Mouse (Mus musculus) kidney, postnatal 0 days (tissue): Measurements from ENCODE around the gene Hoxa10. TPM values are rescaled to one million over a fixed set of nuclear protein-coding genes. Genes with fewer than 3 reads are reported as not detected.
A peak's percentile ranks its signal among the peaks of the same experiment; 100 is the strongest.

Experiments used
- ATAC-seq: fragments of 200-750 bp; cut with Nextera tagmentation; replicated peaks from 2 replicates; pipeline ENCODE4 v1.8.0; 2017; ENCODE audit warnings: low read depth, moderate number of reproducible peaks, moderate TSS enrichment, moderate library complexity; ENCODE audit not compliant: low FRiP score
- DNase-seq: peaks from one replicate; pipeline ENCODE4 v3.0.0-alpha.2; 2016; ENCODE audit warnings: low spot score
- H3K27ac ChIP-seq: fragments of 300-500 bp; sonication (generic); 2 replicates; pipeline ENCODE4 v1.5.1; 2014; ENCODE audit warnings: mild to moderate bottlenecking
- H3K27me3 ChIP-seq: fragments of 300-500 bp; sonication (generic); 2 replicates; pipeline ENCODE4 v1.6.1; 2014; ENCODE audit warnings: low read length, mixed read lengths; ENCODE audit not compliant: insufficient read depth
- H3K36me3 ChIP-seq: fragments of 300-500 bp; sonication (generic); 2 replicates; pipeline ENCODE4 v1.6.1; 2014; ENCODE audit warnings: low read length, mixed read lengths; ENCODE audit not compliant: insufficient read depth
- H3K4me1 ChIP-seq: fragments of 300-500 bp; sonication (generic); replicated peaks from 2 replicates; pipeline ENCODE4 v1.6.1; 2014; ENCODE audit warnings: antibody characterized with exemption, low read length, mixed read lengths; ENCODE audit not compliant: insufficient read depth
- H3K4me2 ChIP-seq: fragments of 300-500 bp; sonication (generic); 2 replicates; pipeline ENCODE4 v1.6.1; 2014; ENCODE audit warnings: mild to moderate bottlenecking, low read length, moderate library complexity, mixed read lengths
- H3K4me3 ChIP-seq: fragments of 300-500 bp; sonication (generic); replicated peaks from 2 replicates; pipeline ENCODE4 v1.5.1; 2014; ENCODE audit warnings: low read depth, low read length
- H3K9ac ChIP-seq: fragments of 300-500 bp; sonication (generic); 2 replicates; pipeline ENCODE4 v1.6.1; 2014; ENCODE audit warnings: low read depth, low read length
- H3K9me3 ChIP-seq: fragments of 300-500 bp; sonication (generic); replicated peaks from 2 replicates; pipeline ENCODE4 v1.6.1; 2016; ENCODE audit warnings: low read length, inconsistent platforms, mixed read lengths
- CTCF ChIP-seq: IDR thresholded peaks from 2 replicates; pipeline ENCODE4 v1.5.1; 2016; ENCODE audit warnings: antibody characterized with exemption, low read depth, mild to moderate bottlenecking, moderate library complexity
- WGBS: fragments of 180-500 bp; shearing (Covaris S2); extraction: QIAGEN DNeasy Blood & Tissue Kit; methylation state at CpG from one replicate; pipeline ENCODE4 v1.1.7; 2014; 5-methylcytosine and 5-hydroxymethylcytosine counted together
- polyA plus RNA-seq: library from polyadenylated mRNA; unstranded; fragments of >200 nt; fragmentation: Nextera tagmentation; extraction: Ambion mirVana; gene quantifications from 2 replicates; pipeline ENCODE4 v1.2.1, GENCODE M21; 2015

Hoxa10 gene
- 175 and 183 TPM in 2 replicates for polyA plus RNA-seq

GRCm38 (mm10) chr6:52240389-52241000 lies at the start of gene Hoxa10:
TSS of gene Hoxa10 (minus strand) at chr6:52240854.
- ATAC-seq = peak; percentile 68

GRCm38 (mm10) chr6:52290186-52290585 lies 49.5 kb upstream of the Hoxa10 start:
- WGBS = 8% methylated on average over 12 of the region's 12 CpGs
- H3K4me3 ChIP-seq = no peak overlapping the region
- H3K36me3 ChIP-seq = no peaks in the 10 kb centered on the region
- H3K4me2 ChIP-seq = no peak overlapping the region
- H3K4me1 ChIP-seq = 0 out of 2 replicates have a peak, but pooled peaks cover 4% of the 10 kb centered on the region
- H3K27me3 ChIP-seq = peaks cover 37% of the 10 kb centered on the region
- no peaks in the 10 kb centered on the region for H3K9me3 ChIP-seq
- H3K27ac ChIP-seq = no peak overlapping the region
- H3K9ac ChIP-seq = no peak overlapping the region
- ATAC-seq = no peak
- DNase-seq = peak; percentile 36
- no peak for TF ChIP-seq CTCF

More at GRCm38 (mm10) chr6:52240389-52241000, at the start of gene Hoxa10:
- H3K4me2 ChIP-seq = peak within 1 kb of the TSS; percentile 92
- peak within 1 kb of the TSS; percentile 98 for H3K9ac ChIP-seq
- DNase-seq = peak; percentile 97
- H3K36me3 ChIP-seq = no peaks in the 10 kb centered on the region
- 2% methylated on average over 35 of the region's 35 CpGs for WGBS
- no peaks in the 10 kb centered on the region for H3K27me3 ChIP-seq
- peak within 1 kb of the TSS; percentile 85 for H3K4me3 ChIP-seq
- peak within 1 kb of the TSS; percentile 97 for H3K27ac ChIP-seq
- H3K9me3 ChIP-seq = no peaks in the 10 kb centered on the region
- peaks cover 13% of the 10 kb centered on the region for H3K4me1 ChIP-seq
- TF ChIP-seq CTCF = peak; percentile 89

GRCm38 (mm10) chr6:52283896-52284295 lies 43.2 kb upstream of the Hoxa10 start:
- no peak for DNase-seq
- Histone ChIP-seq H3K4me3 (no peak overlapping the region), H3K9me3 (no peaks in the 10 kb centered on the region), H3K4me2 (no peak overlapping the region), H3K27ac (no peak overlapping the region), H3K4me1 (no peaks in the 10 kb centered on the region), H3K36me3 (no peaks in the 10 kb centered on the region), H3K9ac (no peak overlapping the region), H3K27me3 (peaks cover 4% of the 10 kb centered on the region; the same call in 1 of the 2 replicates)
- WGBS = 70% methylated on average over 5 of the region's 5 CpGs
- no peak for ATAC-seq
- no peak for TF ChIP-seq CTCF

- TF ChIP-seq CTCF = no peak
- H3K36me3 ChIP-seq = no peaks in the 10 kb centered on the region
- no peaks in the 10 kb centered on the region for H3K9me3 ChIP-seq
- WGBS = 26% methylated on average over 12 of the region's 12 CpGs
- H3K27me3 ChIP-seq = peaks cover 16% of the 10 kb centered on the region
- no peak overlapping the region for H3K4me3 ChIP-seq
- ATAC-seq = no peak
- DNase-seq = no peak
- no peaks in the 10 kb centered on the region for H3K4me1 ChIP-seq
- H3K9ac ChIP-seq = no peak overlapping the region
- H3K27ac ChIP-seq = no peak overlapping the region
- no peak overlapping the region for H3K4me2 ChIP-seq
Measured at GRCm38 (mm10) chr6:52281084-52281483, 40.4 kb upstream of the Hoxa10 start.

GRCm38 (mm10) chr6:52276920-52277319 lies 36.3 kb upstream of the Hoxa10 start:
- Histone ChIP-seq H3K9ac (no peak overlapping the region), H3K4me2 (no peak overlapping the region), H3K4me3 (no peak overlapping the region), H3K36me3 (no peaks in the 10 kb centered on the region), H3K27ac (no peak overlapping the region), H3K4me1 (no peaks in the 10 kb centered on the region), H3K9me3 (no peaks in the 10 kb centered on the region), H3K27me3 (peaks cover 47% of the 10 kb centered on the region)
- no peak for TF ChIP-seq CTCF
- WGBS = 9% methylated on average over 5 of the region's 5 CpGs
- DNase-seq (no peak), ATAC-seq (no peak)

GRCm38 (mm10) chr6:52276382-52276781 lies 35.7 kb upstream of the Hoxa10 start:
- ATAC-seq (no peak), DNase-seq (no peak)
- no peaks in the 10 kb centered on the region for H3K9me3 ChIP-seq
- no peak for TF ChIP-seq CTCF
- H3K9ac ChIP-seq = no peak overlapping the region
- H3K36me3 ChIP-seq = no peaks in the 10 kb centered on the region
- no peak overlapping the region for H3K27ac ChIP-seq
- H3K4me3 ChIP-seq = no peak overlapping the region
- no peaks in the 10 kb centered on the region for H3K4me1 ChIP-seq
- 3% methylated on average over 6 of the region's 6 CpGs for WGBS
- no peak overlapping the region for H3K4me2 ChIP-seq
- H3K27me3 ChIP-seq = peaks cover 53% of the 10 kb centered on the region
